Mouse (Mus musculus) MEL (cell line): ENCODE results near the gene Hoxc5.

Source experiments
- EP300 ChIP-seq, 2 experiments: IDR thresholded peaks; 2 replicates each; pipeline ENCODE4 v1.6.1; 2011; ENCODE audit warnings: improper control_type of control experiment in 2 of 2, low read length in 2 of 2, low read depth in 1 of 2, mild to moderate bottlenecking in 1 of 2
- ETS1 ChIP-seq: IDR thresholded peaks from 2 replicates; pipeline ENCODE4 v1.6.1; 2012; ENCODE audit warnings: low read depth, mild to moderate bottlenecking, inconsistent platforms, low read length, improper control_type of control experiment, moderate library complexity
- GABPA ChIP-seq: IDR thresholded peaks from 2 replicates; pipeline ENCODE4 v1.6.1; 2012; ENCODE audit warnings: low read depth, mild to moderate bottlenecking, inconsistent platforms, low read length, improper control_type of control experiment, moderate library complexity
- KAT2A ChIP-seq: conservative IDR thresholded peaks from 2 replicates; pipeline ENCODE4 v1.6.1; 2012; ENCODE audit warnings: low read depth, low read length, improper control_type of control experiment, inconsistent platforms
- MAZ ChIP-seq: IDR thresholded peaks from 2 replicates; pipeline ENCODE4 v1.6.1; 2012; ENCODE audit warnings: low read depth, mild to moderate bottlenecking, inconsistent platforms, low read length, improper control_type of control experiment
- MXI1 ChIP-seq: IDR thresholded peaks from 2 replicates; pipeline ENCODE4 v1.6.1; 2011; ENCODE audit warnings: mild to moderate bottlenecking, low read depth, low read length, improper control_type of control experiment
- POLR2A ChIP-seq, 2 experiments: IDR thresholded peaks; 2 replicates each; pipeline ENCODE4 v1.6.1; 2011 to 2012; ENCODE audit warnings: low read length in 2 of 2, mild to moderate bottlenecking in 2 of 2, control low read depth in 1 of 2, improper control_type of control experiment in 1 of 2, low read depth in 1 of 2, moderate library complexity in 1 of 2; ENCODE audit not compliant: control insufficient read depth in 1 of 2, insufficient read depth in 1 of 2, poor library complexity in 1 of 2
- RCOR1 ChIP-seq: IDR thresholded peaks from 2 replicates; pipeline ENCODE4 v1.6.1; 2012; ENCODE audit warnings: low read depth, mild to moderate bottlenecking, inconsistent platforms, low read length, improper control_type of control experiment
- ZNF384 ChIP-seq: IDR thresholded peaks from 2 replicates; pipeline ENCODE4 v1.6.1; 2012; ENCODE audit warnings: low read depth, mild to moderate bottlenecking, inconsistent platforms, low read length, improper control_type of control experiment

DNA sequence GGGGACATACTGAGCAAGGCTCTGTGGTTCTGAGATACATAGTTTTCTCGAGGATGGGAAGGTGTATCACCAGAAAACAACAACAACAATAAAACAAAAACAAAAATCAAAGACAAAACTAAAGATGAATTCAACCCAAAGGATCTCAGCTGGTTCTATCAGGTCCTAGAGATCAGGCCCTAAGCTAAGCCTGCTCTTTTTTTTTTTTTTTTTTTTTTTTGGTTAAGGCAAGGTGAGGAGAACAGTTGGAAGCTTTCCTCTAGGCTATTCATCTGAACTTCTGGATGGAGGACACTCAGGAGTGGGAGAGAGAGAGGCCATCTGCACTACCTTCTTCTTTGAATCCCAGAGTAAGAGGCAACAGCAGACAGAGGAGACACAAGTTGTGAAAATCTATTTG lies 70.3 kb downstream of the Hoxc5 start:
- TF ChIP-seq GABPA (no peak), MXI1 (no peak), MAZ (no peak), ZNF384 (peak; percentile 79), ETS1 (no peak), EP300 (IDR thresholded peaks at IDR 0.05; ENCODE audit: low read depth in 1 of 2, low read length in 2 of 2) (no peak), POLR2A (IDR thresholded peaks at IDR 0.05; ENCODE audit: control insufficient read depth in 1 of 2, insufficient read depth in 1 of 2, low read depth in 1 of 2, low read length in 2 of 2, poor library complexity in 1 of 2) (no peak), KAT2A (no peak), RCOR1 (no peak)
